Mouse (Mus musculus): ENCODE measurements at regions not wholly inside any gene's neighbourhood (a gene's known extent, or its start where the extent isn't known, plus 50 kb on each side); places are given as distances from the start of the nearest gene placed in this dataset.
"Not testable (repeated sequence)": the region's sequence is repeated elsewhere in the genome, so short reads cannot be mapped to it uniquely, and the experiment has no call there.

- no peak for ATAC-seq (replicated peaks; ENCODE audit: low FRiP score, low TSS enrichment, poor library complexity, severe bottlenecking)
Measured at GRCm38 (mm10) chr6:5663433-5664175, 61.8 kb upstream of the Dync1i1 start.

- peak; percentile 65 for ATAC-seq (replicated peaks; ENCODE audit: low FRiP score, low TSS enrichment, poor library complexity, severe bottlenecking)
Measured at GRCm38 (mm10) chr6:5645150-5645732, 80.2 kb upstream of the Dync1i1 start.

- ATAC-seq (replicated peaks; ENCODE audit: low FRiP score, low TSS enrichment, poor library complexity, severe bottlenecking): no peak
Measured at GRCm38 (mm10) chr6:5634222-5634621, 91.2 kb upstream of the Dync1i1 start.

GRCm38 (mm10) chr6:5633036-5633708 is 92.3 kb upstream of the Dync1i1 start:
- peak; percentile 50 for ATAC-seq (replicated peaks; ENCODE audit: low FRiP score, low TSS enrichment, poor library complexity, severe bottlenecking)

- no peak for ATAC-seq (replicated peaks; ENCODE audit: low FRiP score, low TSS enrichment, poor library complexity, severe bottlenecking)
Measured at GRCm38 (mm10) chr6:5624085-5624484, 101.4 kb upstream of the Dync1i1 start.

- no peak for ATAC-seq (replicated peaks; ENCODE audit: low FRiP score, low TSS enrichment, poor library complexity, severe bottlenecking)
Measured at GRCm38 (mm10) chr6:5621582-5621981, 103.9 kb upstream of the Dync1i1 start.

- ATAC-seq (replicated peaks; ENCODE audit: low FRiP score, low TSS enrichment, poor library complexity, severe bottlenecking): no peak
Measured at GRCm38 (mm10) chr6:5594011-5594410, 97.9 kb upstream of the Pdk4 start.

- peak; percentile 95 for ATAC-seq (replicated peaks; ENCODE audit: low FRiP score, low TSS enrichment, poor library complexity, severe bottlenecking)
Measured at GRCm38 (mm10) chr6:5589635-5590034, 93.5 kb upstream of the Pdk4 start.

GRCm38 (mm10) chr6:5582923-5583525 is 86.9 kb upstream of the Pdk4 start:
- no peak for ATAC-seq (replicated peaks; ENCODE audit: low FRiP score, low TSS enrichment, poor library complexity, severe bottlenecking)

GRCm38 (mm10) chr6:5576891-5577290 is 80.8 kb upstream of the Pdk4 start:
- ATAC-seq (replicated peaks; ENCODE audit: low FRiP score, low TSS enrichment, poor library complexity, severe bottlenecking): not testable (repeated sequence)

GRCm38 (mm10) chr6:5566582-5566981 is 70.5 kb upstream of the Pdk4 start:
- ATAC-seq (replicated peaks; ENCODE audit: low FRiP score, low TSS enrichment, poor library complexity, severe bottlenecking): no peak

- no peak for ATAC-seq (replicated peaks; ENCODE audit: low FRiP score, low TSS enrichment, poor library complexity, severe bottlenecking)
Measured at GRCm38 (mm10) chr6:5565049-5565448, 68.9 kb upstream of the Pdk4 start.

GRCm38 (mm10) chr6:5553703-5554394 is 57.7 kb upstream of the Pdk4 start:
- no peak for ATAC-seq (replicated peaks; ENCODE audit: low FRiP score, low TSS enrichment, poor library complexity, severe bottlenecking)

GRCm38 (mm10) chr6:5550067-5550466 is 54.0 kb upstream of the Pdk4 start:
- no peak for ATAC-seq (replicated peaks; ENCODE audit: low FRiP score, low TSS enrichment, poor library complexity, severe bottlenecking)
